Mouse (Mus musculus) CH12.LX (cell line): Measurements from ENCODE around the gene Fam89b. TPM values are rescaled to one million over a fixed set of nuclear protein-coding genes. Genes with fewer than 3 reads are reported as not detected.

Experiments
- DNase-seq: peaks from one replicate; pipeline ENCODE4 v3.0.0-alpha.2; 2013; ENCODE audit errors: extremely low read depth
- H3K27ac ChIP-seq: 2 replicates; pipeline ENCODE4 v1.5.1; 2012; ENCODE audit warnings: low read depth, mild to moderate bottlenecking, control low read depth, moderate library complexity; ENCODE audit not compliant: insufficient read depth
- H3K27me3 ChIP-seq: replicated peaks from 2 replicates; pipeline ENCODE3; 2012; ENCODE audit warnings: inconsistent platforms
- H3K36me3 ChIP-seq, 2 experiments: replicated peaks in 1 of 2; 2 replicates each; pipeline versions ENCODE3 to v1.6.1; 2012; ENCODE audit warnings: inconsistent platforms in 1 of 2, low read length in 1 of 2, mild to moderate bottlenecking in 1 of 2, mixed read lengths in 1 of 2, moderate library complexity in 1 of 2; ENCODE audit not compliant: control insufficient read depth in 1 of 2, insufficient read depth in 1 of 2
- H3K4me1 ChIP-seq, 2 experiments: 2 replicates each; pipeline ENCODE4 v1.6.1; 2012; ENCODE audit warnings: inconsistent platforms in 1 of 2, moderate library complexity in 1 of 2; ENCODE audit not compliant: insufficient read depth in 2 of 2, control insufficient read depth in 1 of 2
- H3K4me2 ChIP-seq: 2 replicates; pipeline ENCODE4 v1.6.1; 2012; ENCODE audit warnings: low read depth, mild to moderate bottlenecking, control low read depth; ENCODE audit not compliant: poor library complexity, insufficient read depth, severe bottlenecking
- H3K4me3 ChIP-seq, 3 experiments: fragments of 150-350 bp in 1 of 3; sonication (generic) in 1 of 3; replicated peaks in 1 of 3; 2 replicates each; pipeline versions ENCODE3 to v1.5.1; 2011 to 2012; ENCODE audit warnings: low read depth in 2 of 3, low read length in 2 of 3, mild to moderate bottlenecking in 2 of 3, moderate library complexity in 2 of 3, control low read depth in 1 of 3, improper control_type of control experiment in 1 of 3, inconsistent platforms in 1 of 3, mixed read lengths in 1 of 3; ENCODE audit not compliant: poor library complexity in 1 of 3
- H3K79me2 ChIP-seq: replicated peaks from 2 replicates; pipeline ENCODE4 v1.6.1; 2012; ENCODE audit warnings: mild to moderate bottlenecking, moderate library complexity; ENCODE audit not compliant: control insufficient read depth, poor library complexity, insufficient read depth, severe bottlenecking; ENCODE audit errors: extremely low read depth
- H3K9ac ChIP-seq: 2 replicates; pipeline ENCODE4 v1.6.1; 2012; ENCODE audit warnings: low read depth, mild to moderate bottlenecking, control low read depth, moderate library complexity; ENCODE audit not compliant: insufficient read depth
- H3K9me3 ChIP-seq: replicated peaks from 2 replicates; pipeline ENCODE3; 2012; ENCODE audit warnings: low read length, inconsistent platforms, mixed read lengths
- BHLHE40 ChIP-seq: IDR thresholded peaks from 2 replicates; pipeline ENCODE4 v1.6.1; 2011; ENCODE audit warnings: mild to moderate bottlenecking, low read depth, low read length, improper control_type of control experiment
- E2F4 ChIP-seq: IDR thresholded peaks from 2 replicates; pipeline ENCODE4 v1.6.1; 2011; ENCODE audit warnings: low read depth, low read length, improper control_type of control experiment; ENCODE audit not compliant: insufficient replicate concordance
- ELF1 ChIP-seq: IDR thresholded peaks from 2 replicates; pipeline ENCODE4 v1.6.1; 2014; ENCODE audit warnings: low read depth, mild to moderate bottlenecking, inconsistent platforms, low read length, improper control_type of control experiment
- EP300 ChIP-seq: IDR thresholded peaks from 2 replicates; pipeline ENCODE4 v1.6.1; 2011; ENCODE audit warnings: low read length, improper control_type of control experiment
- ETS1 ChIP-seq: conservative IDR thresholded peaks from 2 replicates; pipeline ENCODE4 v1.6.1; 2012; ENCODE audit warnings: low read depth, mild to moderate bottlenecking, inconsistent platforms, low read length, improper control_type of control experiment, moderate library complexity
- GABPA ChIP-seq: IDR thresholded peaks from 2 replicates; pipeline ENCODE4 v1.6.1; 2012; ENCODE audit warnings: low read depth, low read length, improper control_type of control experiment, inconsistent platforms; ENCODE audit not compliant: insufficient replicate concordance
- HCFC1 ChIP-seq: IDR thresholded peaks from 2 replicates; pipeline ENCODE4 v1.6.1; 2012; ENCODE audit warnings: low read depth, mild to moderate bottlenecking, inconsistent platforms, low read length, improper control_type of control experiment
- IRF4 ChIP-seq: IDR thresholded peaks from 2 replicates; pipeline ENCODE4 v1.6.1; 2014; ENCODE audit warnings: low read depth, mild to moderate bottlenecking, inconsistent platforms, low read length, improper control_type of control experiment
- JUN ChIP-seq: IDR thresholded peaks from 2 replicates; pipeline ENCODE4 v1.6.1; 2011; ENCODE audit warnings: low read depth, mild to moderate bottlenecking, low read length, improper control_type of control experiment, moderate library complexity; ENCODE audit not compliant: insufficient read depth
- JUND ChIP-seq: conservative IDR thresholded peaks from 2 replicates; pipeline ENCODE4 v1.6.1; 2011; ENCODE audit warnings: low read depth, low read length, improper control_type of control experiment
- MAFK ChIP-seq: IDR thresholded peaks from 2 replicates; pipeline ENCODE4 v1.6.1; 2011; ENCODE audit warnings: low read length, improper control_type of control experiment; ENCODE audit not compliant: insufficient replicate concordance
- MAX ChIP-seq: IDR thresholded peaks from 2 replicates; pipeline ENCODE4 v1.6.1; 2011; ENCODE audit warnings: low read length, improper control_type of control experiment
- MEF2A ChIP-seq: IDR thresholded peaks from 2 replicates; pipeline ENCODE4 v1.6.1; 2014; ENCODE audit warnings: low read depth, mild to moderate bottlenecking, inconsistent platforms, low read length, improper control_type of control experiment, borderline replicate concordance
- MXI1 ChIP-seq: IDR thresholded peaks from 2 replicates; pipeline ENCODE4 v1.6.1; 2011; ENCODE audit warnings: mild to moderate bottlenecking, low read depth, low read length, improper control_type of control experiment
- MYC ChIP-seq: IDR thresholded peaks from 2 replicates; pipeline ENCODE4 v1.6.1; 2011; ENCODE audit warnings: low read depth, mild to moderate bottlenecking, improper control_type of control experiment, low read length
- NELFE ChIP-seq: IDR thresholded peaks from 2 replicates; pipeline ENCODE4 v1.6.1; 2011; ENCODE audit warnings: low read depth, low read length, improper control_type of control experiment
- NRF1 ChIP-seq: IDR thresholded peaks from 2 replicates; pipeline ENCODE4 v1.6.1; 2014; ENCODE audit warnings: low read depth, mild to moderate bottlenecking, inconsistent platforms, low read length, improper control_type of control experiment, moderate library complexity
- POLR2A ChIP-seq: IDR thresholded peaks from 2 replicates; pipeline ENCODE4 v1.6.1; 2011; ENCODE audit warnings: low read depth, mild to moderate bottlenecking, improper control_type of control experiment, low read length
- POLR2AphosphoS2 ChIP-seq: IDR thresholded peaks from 2 replicates; pipeline ENCODE4 v1.6.1; 2011; ENCODE audit warnings: low read depth, low read length, improper control_type of control experiment
- SIN3A ChIP-seq: IDR thresholded peaks from 2 replicates; pipeline ENCODE4 v1.6.1; 2012; ENCODE audit warnings: low read length, improper control_type of control experiment, inconsistent platforms
- TBP ChIP-seq: conservative IDR thresholded peaks from 2 replicates; pipeline ENCODE4 v1.6.1; 2011; ENCODE audit warnings: low read depth, low read length, improper control_type of control experiment
- TCF12 ChIP-seq: IDR thresholded peaks from 2 replicates; pipeline ENCODE4 v1.6.1; 2014; ENCODE audit warnings: low read depth, mild to moderate bottlenecking, inconsistent platforms, low read length, improper control_type of control experiment
- UBTF ChIP-seq: IDR thresholded peaks from 2 replicates; pipeline ENCODE4 v1.6.1; 2012; ENCODE audit warnings: low read depth, mild to moderate bottlenecking, inconsistent platforms, low read length, improper control_type of control experiment, moderate library complexity
- ZC3H11A ChIP-seq: IDR thresholded peaks from 2 replicates; pipeline ENCODE4 v1.6.1; 2012; ENCODE audit warnings: low read depth, mild to moderate bottlenecking, inconsistent platforms, low read length, improper control_type of control experiment
- ZMIZ1 ChIP-seq: IDR thresholded peaks from 2 replicates; pipeline ENCODE4 v1.6.1; 2012; ENCODE audit warnings: low read depth, mild to moderate bottlenecking, inconsistent platforms, low read length, improper control_type of control experiment
- ZNF384 ChIP-seq: IDR thresholded peaks from 2 replicates; pipeline ENCODE4 v1.6.1; 2012; ENCODE audit warnings: low read depth, low read length, improper control_type of control experiment, inconsistent platforms
- dilution Hi-C: fragments of 300-500 bp; cut with MboI; formaldehyde crosslinking; loops from 2 replicates; pipeline ENCODE4 v1.14.3; 2020; ENCODE audit warnings: low sequenced_read_pairs; ENCODE audit not compliant: extremely low pct_unique_long_range_greater_than_20kb, extremely low pct_ligation_motif_present
- in situ Hi-C: fragments of 300-500 bp; cut with MboI; formaldehyde crosslinking; loops from 3 replicates; pipeline ENCODE4 v1.14.3; 2019; ENCODE audit warnings: low sequenced_read_pairs, low pct_ligation_motif_present, low pct_unique_long_range_greater_than_20kb, mixed read lengths
- polyA plus RNA-seq: library from polyadenylated mRNA; unstranded; fragments of >175 nt; gene quantifications from 2 replicates; pipeline ENCODE4 v1.2.1, GENCODE M21; 2012; ENCODE audit warnings: low read depth; ENCODE audit not compliant: insufficient read length
- total RNA-seq, 2 experiments: library from RNA; depleted of rRNA; stranded (reverse); fragments of 300-350 nt in 1 of 2; fragments of >200 nt in 1 of 2; gene quantifications; 2 replicates each; pipeline ENCODE4 v1.2.3; 2012 to 2014

The Fam89b gene
- total and polyA plus RNA-seq, 3 experiments: 7.5 to 13.4 (median 9.2) TPM

- Histone ChIP-seq H3K27ac (no peak within 1 kb of the TSS), H3K9ac (no peak within 1 kb of the TSS), H3K4me1 (peaks cover 0 to 16% of the 10 kb centered on the region in 2 experiments; a peak in 2 of 4 replicates), H3K9me3 (no peaks in the 10 kb centered on the region), H3K27me3 (no peaks in the 10 kb centered on the region), H3K79me2 (no peaks in the 10 kb centered on the region), H3K4me2 (no peak within 1 kb of the TSS), H3K36me3 (peaks cover 62 to 94% of the 10 kb centered on the region in 2 experiments), H3K4me3 (no peak within 1 kb of the TSS)
- in situ Hi-C loops: no loop called here
- no peak for DNase-seq
- TF ChIP-seq MAFK: no peak
- TF ChIP-seq JUN: no peak
- TF ChIP-seq JUND: no peak
- no peak for TF ChIP-seq MYC
- TF ChIP-seq ETS1: no peak
- no peak for TF ChIP-seq ZC3H11A
- TF ChIP-seq NELFE: no peak
- no peak for TF ChIP-seq MEF2A
- no peak for TF ChIP-seq EP300
- TF ChIP-seq HCFC1: no peak
- no peak for TF ChIP-seq ZNF384
- TF ChIP-seq MAX: no peak
- no peak for TF ChIP-seq UBTF
- TF ChIP-seq ELF1: no peak
- no peak for TF ChIP-seq E2F4
- no peak for TF ChIP-seq ZMIZ1
- no peak for TF ChIP-seq GABPA
- no peak for TF ChIP-seq TBP
- dilution Hi-C loops: no loop called here
These were observed 25.2 kb downstream of the Fam89b start, which contains the start of gene Kcnk7 for GRCm38 (mm10) chr19:5704163-5704800. Gene Kcnk7 (plus strand): TSS chr19:5704367.

- peak overlapping the region; percentile 47; the same call in 1 of the 2 replicates for H3K4me2 ChIP-seq
- H3K36me3 ChIP-seq: peaks cover 63 to 98% of the 10 kb centered on the region in 2 experiments
These were observed 33.5 kb downstream of the Fam89b start for GRCm38 (mm10) chr19:5695849-5696462.

More at GRCm38 (mm10) chr19:5695849-5696462, 33.5 kb downstream of the Fam89b start:
- Histone ChIP-seq H3K27ac (peak overlapping the region; percentile 50), H3K27me3 (no peaks in the 10 kb centered on the region), H3K4me3 (peak overlapping the region in 1 of 3 experiments; percentile 46), H3K9me3 (no peaks in the 10 kb centered on the region), H3K9ac (no peak overlapping the region; the same call in 1 of the 2 replicates), H3K4me1 (peaks cover 21 to 37% of the 10 kb centered on the region in 2 experiments), H3K79me2 (peaks cover 12% of the 10 kb centered on the region)
- dilution Hi-C loops: no loop called here
- TF ChIP-seq MXI1: peak; percentile 74
- peak; percentile 97 for TF ChIP-seq BHLHE40
- TF ChIP-seq TCF12: peak; percentile 14; the same call in 1 of the 2 replicates
- peak; percentile 65; the same call in 1 of the 2 replicates for TF ChIP-seq SIN3A
- no peak for TF ChIP-seq IRF4
- peak; percentile 33; the same call in 1 of the 2 replicates for TF ChIP-seq POLR2A
- TF ChIP-seq POLR2AphosphoS2: no peak
- peak; percentile 43; the same call in 1 of the 2 replicates for TF ChIP-seq NRF1
- TF ChIP-seq ETS1: peak; percentile 47
- in situ Hi-C loops: no loop called here
- peak; percentile 77 for DNase-seq
